Mouse (Mus musculus) megakaryocyte progenitor cell, adult 5-6 weeks (primary cell): ENCODE measurements around the gene Apoa2. TPM values are rescaled to one million over a fixed set of nuclear protein-coding genes. Genes with fewer than 3 reads are reported as not detected.

Experiments used
- ATAC-seq: replicated peaks from 2 replicates; pipeline ENCODE4 v1.8.0; 2016; ENCODE audit warnings: mild to moderate bottlenecking, moderate TSS enrichment, inconsistent platforms; ENCODE audit not compliant: poor library complexity
- total RNA-seq, 2 experiments: library from RNA; stranded (forward) in 1 of 2; stranded (reverse) in 1 of 2; fragments of 157-497, 149-512 nt in 1 of 2; fragments of 200-1000 nt in 1 of 2; gene quantifications; 2 replicates each; pipeline versions ENCODE4 v1.2.3 to v1.2.4; 2015 to 2017

Gene Apoa2
- 0.94 and 2.3 TPM in 2 replicates for total RNA-seq (2015)
- total RNA-seq (2017) = not detected in 2 replicates

GRCm38 (mm10) chr1:171224857-171225256, at the start of gene Apoa2:
Apoa2 (plus strand) TSS chr1:171225054.
- ATAC-seq = no peak

DNA sequence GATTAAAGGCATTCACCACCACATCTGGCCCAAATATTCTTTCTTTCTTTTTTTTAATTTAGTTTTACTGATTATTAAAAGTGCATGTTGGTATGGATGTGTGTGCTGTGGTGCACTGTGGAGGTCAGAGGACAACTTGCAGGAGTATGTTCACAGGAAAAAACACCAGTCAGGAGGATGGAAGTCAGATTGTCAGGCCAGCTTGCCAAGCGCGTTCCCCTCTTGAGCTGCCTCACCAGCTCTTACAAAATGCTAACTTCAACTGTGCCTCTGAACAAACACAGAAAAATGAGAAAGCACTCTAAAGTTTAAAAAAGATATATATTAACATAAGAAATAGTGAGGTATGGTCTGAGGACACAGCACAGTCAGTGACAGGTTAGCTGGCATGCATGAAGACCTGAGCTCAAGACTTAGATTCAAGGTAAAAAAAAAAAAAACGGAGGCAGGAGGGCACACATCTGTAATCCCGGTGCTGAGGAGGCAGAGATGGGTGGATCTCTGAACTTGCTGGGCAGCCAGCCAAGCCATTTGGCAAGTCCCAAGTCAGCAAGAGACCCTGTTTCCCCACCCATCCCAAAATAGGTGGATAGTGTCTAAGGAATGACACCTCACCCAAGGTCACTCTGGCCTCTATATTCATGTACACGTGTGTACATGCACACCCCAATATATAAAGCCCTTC, 45.2 kb upstream of the Apoa2 start:
- ATAC-seq = no peak

GRCm38 (mm10) chr1:171183025-171183424, 41.8 kb upstream of the Apoa2 start:
- ATAC-seq = no peak

DNA sequence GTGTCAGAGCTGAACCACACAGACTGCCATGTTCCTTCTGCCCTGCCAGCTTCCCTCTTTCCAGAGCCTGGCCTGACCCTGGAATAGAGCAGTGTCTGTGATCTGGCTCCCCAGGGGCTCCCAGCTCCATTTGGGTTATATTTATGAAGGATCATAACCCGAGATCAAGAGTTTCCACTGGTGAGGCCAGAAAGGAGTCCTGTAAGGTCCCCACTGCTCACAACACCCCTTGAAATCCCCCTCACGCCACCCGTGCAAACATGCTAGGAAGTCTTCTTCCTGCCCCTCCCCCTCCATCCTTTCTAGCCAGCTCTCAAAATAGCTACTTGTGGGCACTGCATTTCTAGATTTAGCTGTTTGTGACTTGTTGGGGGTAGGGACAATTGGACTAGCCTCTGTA, 41.2 kb upstream of the Apoa2 start:
- 0 out of 2 replicates have a peak, but pooled peaks have one; percentile 25 for ATAC-seq

- peak; percentile 81 for ATAC-seq
Measured at GRCm38 (mm10) chr1:171184314-171184713, 40.5 kb upstream of the Apoa2 start.

DNA sequence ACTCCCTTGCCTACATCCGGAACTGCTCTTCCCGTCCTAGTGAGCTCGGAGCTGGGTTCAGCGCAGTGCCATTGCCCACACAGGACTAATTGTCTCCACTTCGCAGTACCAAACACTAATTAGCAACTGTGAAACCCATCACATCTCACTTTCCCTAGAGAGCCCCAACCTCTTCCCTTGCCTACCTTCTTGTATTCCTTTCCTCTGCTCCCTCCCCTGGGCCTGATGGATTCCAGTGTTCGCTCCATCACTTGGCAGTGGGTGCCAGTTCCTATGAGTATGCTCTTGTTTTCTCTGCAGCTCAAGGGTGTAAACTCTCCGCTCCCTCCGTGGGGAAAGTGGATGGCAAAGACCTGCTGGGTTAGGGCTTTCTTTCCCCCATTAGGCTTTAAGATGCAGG, 39.2 kb upstream of the Apoa2 start:
- no peak for ATAC-seq

- peak; percentile 51 for ATAC-seq
Measured at GRCm38 (mm10) chr1:171187851-171188700, 36.8 kb upstream of the Apoa2 start.

DNA sequence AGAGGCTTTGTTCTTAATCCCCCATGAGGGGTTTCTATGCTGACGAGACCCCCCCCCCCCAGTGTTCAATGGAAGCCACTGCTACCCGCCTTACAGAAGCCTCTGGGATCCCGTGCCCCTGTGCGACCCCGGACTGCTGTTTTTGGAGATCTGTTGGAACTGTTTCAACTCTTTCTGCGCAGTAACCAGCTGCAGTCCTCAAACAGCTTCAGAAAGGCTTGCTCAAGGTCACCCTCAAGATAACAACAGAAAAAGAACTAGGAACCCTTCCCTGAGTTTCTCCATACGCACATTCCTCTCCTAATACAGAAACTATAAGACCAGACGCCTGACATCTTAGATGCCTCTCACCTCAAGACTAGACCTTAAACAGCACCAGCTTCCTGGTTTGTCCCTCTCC, 35.8 kb upstream of the Apoa2 start:
- ATAC-seq = no peak

DNA sequence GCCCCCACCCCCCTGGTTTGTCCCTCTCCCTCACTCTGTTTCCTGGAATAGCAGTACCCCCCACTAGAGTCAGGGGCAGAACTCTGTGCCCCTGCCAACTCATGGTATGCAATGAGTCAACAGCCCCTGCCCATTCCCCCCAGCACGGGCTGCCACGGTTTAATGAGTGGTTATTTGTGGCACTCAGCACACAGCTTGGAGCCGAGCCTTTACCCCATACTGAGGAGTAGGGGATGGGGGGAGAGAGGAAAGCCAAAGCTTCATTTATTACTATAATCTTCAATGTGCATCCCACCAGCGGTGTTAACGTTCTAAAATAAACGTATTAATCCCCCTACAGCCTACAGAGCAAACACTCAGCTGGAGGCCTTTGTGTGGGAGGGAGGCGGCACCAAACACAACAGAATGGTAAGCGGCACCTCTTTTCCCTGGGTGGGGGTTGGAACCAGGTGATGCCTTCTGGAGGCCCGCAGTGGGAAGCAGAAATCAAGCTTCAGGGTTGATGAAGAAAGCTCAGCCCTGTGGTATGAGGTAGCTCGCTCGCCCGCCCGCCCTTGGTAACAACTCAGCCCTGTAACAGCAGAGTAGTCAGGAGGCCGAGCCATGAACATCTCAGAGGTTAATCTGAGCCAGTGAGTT, 35.3 kb upstream of the Apoa2 start:
- no peak for ATAC-seq

GRCm38 (mm10) chr1:171190832-171191231, 34.0 kb upstream of the Apoa2 start:
- no peak for ATAC-seq

GRCm38 (mm10) chr1:171192283-171192682, 32.6 kb upstream of the Apoa2 start:
- no peak for ATAC-seq

DNA sequence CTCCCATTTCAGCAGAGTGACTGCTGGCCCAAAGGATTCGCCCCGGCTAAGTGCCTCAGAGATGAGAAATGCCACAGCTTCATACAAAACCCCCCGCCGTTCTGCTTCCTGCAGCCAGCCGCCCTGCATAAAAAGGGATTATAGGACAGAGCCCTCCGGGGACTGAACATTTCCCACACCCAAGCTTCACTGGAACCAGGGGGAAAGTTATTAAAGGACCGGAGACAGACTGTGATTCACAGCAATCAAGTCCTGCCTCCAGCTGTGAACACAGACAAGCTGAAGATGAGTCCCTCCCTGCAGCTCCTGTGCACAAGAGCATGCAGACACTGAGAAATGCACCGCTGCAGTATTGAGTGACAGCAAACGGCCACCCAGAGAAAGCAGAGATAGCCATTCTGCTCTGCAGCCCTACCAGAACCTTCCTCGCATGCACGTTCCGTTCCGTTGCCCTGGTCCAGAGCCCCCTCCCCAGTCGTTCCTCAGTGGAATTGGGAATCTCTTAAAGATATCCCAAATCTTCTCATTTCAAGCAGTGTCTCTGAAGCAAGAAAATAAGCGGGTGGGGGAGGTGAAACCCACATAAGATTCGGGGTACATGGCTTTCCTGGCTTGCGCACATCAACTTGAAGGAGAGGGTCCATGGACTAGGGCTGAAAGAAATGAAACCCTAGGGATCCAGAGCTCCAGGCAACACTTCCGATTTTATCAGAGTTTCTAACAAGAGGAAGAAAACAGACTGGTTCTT, 31.6 kb upstream of the Apoa2 start:
- no peak for ATAC-seq

- no peak for ATAC-seq
Measured at GRCm38 (mm10) chr1:171193911-171194830, 30.7 kb upstream of the Apoa2 start.

- no peak for ATAC-seq
Measured at GRCm38 (mm10) chr1:171195046-171195822, 29.6 kb upstream of the Apoa2 start.

DNA sequence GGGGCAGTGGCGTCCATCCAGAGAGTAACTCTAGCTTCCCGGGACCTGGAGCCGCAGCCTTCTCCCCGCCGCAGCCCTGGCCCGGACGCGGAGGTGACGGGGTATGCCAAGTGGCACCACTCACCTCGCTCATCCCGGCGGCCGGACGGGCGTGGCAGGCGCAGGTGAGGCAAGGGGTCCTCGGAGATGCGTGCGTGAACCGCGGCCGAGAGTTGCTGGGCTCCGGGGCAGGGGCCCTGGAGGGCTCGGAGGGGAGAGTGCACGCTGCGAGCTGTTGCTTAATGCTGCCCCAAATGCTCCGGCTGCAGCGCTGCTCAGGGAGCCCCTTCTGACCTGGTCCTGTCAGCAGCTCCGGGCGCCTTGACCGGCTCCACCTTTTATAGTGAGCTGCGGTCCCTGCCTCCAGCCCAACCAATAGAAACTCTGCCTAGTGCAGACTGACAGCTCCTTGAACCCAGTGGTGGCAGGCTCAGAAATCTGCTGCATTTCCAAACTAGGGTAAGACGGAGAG, 28.9 kb upstream of the Apoa2 start, which contains the start of gene Pcp4l1:
Gene Pcp4l1, minus strand, starts transcription at position 382 of the 511 bp plus-strand sequence.
- peak; percentile 98 for ATAC-seq

DNA sequence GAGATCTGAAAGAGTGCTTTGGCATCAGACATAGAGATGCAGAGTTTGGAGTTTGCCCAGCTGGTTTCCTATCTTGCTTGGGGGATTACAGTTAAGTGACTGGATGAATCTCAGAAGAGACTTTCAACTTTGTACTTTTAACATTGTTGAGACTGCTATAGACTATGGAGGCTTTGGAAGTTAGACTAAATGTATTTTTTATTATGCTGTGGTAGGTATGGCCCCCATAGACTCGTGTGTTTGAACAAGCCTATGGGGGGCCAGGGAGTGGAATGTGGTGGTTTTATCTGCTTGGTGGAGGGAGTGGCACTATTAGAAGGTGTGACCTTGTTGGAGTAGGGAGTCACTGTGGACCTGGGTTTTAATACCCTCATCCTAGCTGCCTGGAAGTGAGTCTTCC, 25.3 kb upstream of the Apoa2 start:
- ATAC-seq = no peak

DNA sequence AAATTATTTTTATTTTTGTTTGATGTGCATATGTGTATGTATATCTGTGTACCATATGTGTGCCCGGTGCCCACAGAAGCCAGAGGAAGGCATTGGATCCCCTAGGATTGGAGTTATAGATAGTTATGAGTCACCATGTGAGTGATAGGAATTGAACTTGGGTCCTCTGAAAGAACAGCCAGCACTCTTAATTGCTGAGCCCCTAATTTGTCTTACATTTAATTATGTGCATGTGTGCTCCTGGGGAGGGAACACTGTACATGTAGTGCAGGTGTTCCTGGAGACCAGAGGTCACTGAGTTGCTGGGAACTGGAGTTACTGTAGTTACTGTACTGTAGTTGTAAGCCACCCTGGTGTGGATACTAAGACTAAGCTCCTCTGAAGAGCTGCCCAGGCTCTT, 24.1 kb upstream of the Apoa2 start:
- ATAC-seq = no peak

GRCm38 (mm10) chr1:171203471-171204248, 21.2 kb upstream of the Apoa2 start:
- no peak for ATAC-seq
